Mouse (Mus musculus) testis, adult 2 months (tissue): ENCODE measurements at regions not wholly inside any gene's neighbourhood (a gene's known extent, or its start where the extent isn't known, plus 50 kb on each side); places are given as distances from the start of the nearest gene placed in this dataset.

Source experiments
- CTCF ChIP-seq: fragments of 200-500 bp; IDR thresholded peaks from 2 replicates; pipeline ENCODE4 v1.5.1; 2012; ENCODE audit warnings: low read depth, mild to moderate bottlenecking, inconsistent platforms, low read length, moderate library complexity; ENCODE audit not compliant: control insufficient read depth, insufficient read depth, insufficient replicate concordance
- POLR2A ChIP-seq: fragments of 200-500 bp; IDR thresholded peaks from 2 replicates; pipeline ENCODE4 v1.6.1; 2012; ENCODE audit warnings: low read depth, mild to moderate bottlenecking, inconsistent platforms, low read length, moderate library complexity; ENCODE audit not compliant: control insufficient read depth

- TF ChIP-seq POLR2A (no peak), CTCF (no peak)
Observed at GRCm38 (mm10) chr4:45585188-45585820, 53.0 kb upstream of the Shb start.
